Mouse (Mus musculus): ENCODE measurements around the gene Cog1. TPM values are rescaled to one million over a fixed set of nuclear protein-coding genes. Genes with fewer than 3 reads are reported as not detected.

Cog1 gene
- polyA plus RNA-seq, 1 experiment from 2014 or later = 37.6 TPM

GRCm38 (mm10) chr11:113674595-113674994 lies 25.6 kb downstream of the Cog1 start:
- no peak overlapping the region for H3K4me3 ChIP-seq
- H3K27me3 ChIP-seq = no peaks in the 10 kb centered on the region
- no peaks in the 10 kb centered on the region for H3K9me3 ChIP-seq
- H3K4me1 ChIP-seq = peaks cover 12% of the 10 kb centered on the region
- H3K4me2 ChIP-seq (replicated peaks) = no peak overlapping the region
- H3K36me3 ChIP-seq = peaks cover 41% of the 10 kb centered on the region
- H3K9ac ChIP-seq (replicated peaks) = no peak overlapping the region
- no peak for ATAC-seq (replicated peaks)
- H3K27ac ChIP-seq (replicated peaks) = no peak overlapping the region
- WGBS = 92% methylated on average over 5 of the region's 5 CpGs

GRCm38 (mm10) chr11:113676847-113677246 lies 27.9 kb downstream of the Cog1 start:
- WGBS = 48% methylated on average over 2 of the region's 2 CpGs
- Histone ChIP-seq H3K36me3 (peaks cover 36% of the 10 kb centered on the region), H3K9me3 (no peaks in the 10 kb centered on the region), H3K27me3 (no peaks in the 10 kb centered on the region), H3K27ac (replicated peaks) (no peak overlapping the region), H3K4me1 (peaks cover 27% of the 10 kb centered on the region), H3K9ac (replicated peaks) (no peak overlapping the region), H3K4me2 (replicated peaks) (no peak overlapping the region), H3K4me3 (no peak overlapping the region)
- no peak for ATAC-seq (replicated peaks)

GRCm38 (mm10) chr11:113677378-113677777 lies 28.4 kb downstream of the Cog1 start:
- no peak overlapping the region for H3K9ac ChIP-seq (replicated peaks)
- H3K36me3 ChIP-seq = peaks cover 33% of the 10 kb centered on the region
- ATAC-seq (replicated peaks) = no peak
- WGBS = 94% methylated on average over 2 of the region's 2 CpGs
- no peaks in the 10 kb centered on the region for H3K27me3 ChIP-seq
- no peak overlapping the region for H3K4me2 ChIP-seq (replicated peaks)
- no peak overlapping the region for H3K27ac ChIP-seq (replicated peaks)
- no peak overlapping the region for H3K4me3 ChIP-seq
- H3K9me3 ChIP-seq = no peaks in the 10 kb centered on the region
- peaks cover 32% of the 10 kb centered on the region for H3K4me1 ChIP-seq

GRCm38 (mm10) chr11:113678373-113678772 lies 29.4 kb downstream of the Cog1 start:
- no peaks in the 10 kb centered on the region for H3K27me3 ChIP-seq
- no peak overlapping the region for H3K9ac ChIP-seq (replicated peaks)
- H3K9me3 ChIP-seq = no peaks in the 10 kb centered on the region
- no peak for ATAC-seq (replicated peaks)
- no peak overlapping the region for H3K4me2 ChIP-seq (replicated peaks)
- peaks cover 24% of the 10 kb centered on the region for H3K36me3 ChIP-seq
- H3K4me1 ChIP-seq = peaks cover 37% of the 10 kb centered on the region
- 90% methylated on average over 8 of the region's 8 CpGs for WGBS
- no peak overlapping the region for H3K4me3 ChIP-seq
- H3K27ac ChIP-seq (replicated peaks) = no peak overlapping the region

GRCm38 (mm10) chr11:113680954-113681353 lies 32.0 kb downstream of the Cog1 start:
- no peak overlapping the region for H3K4me2 ChIP-seq (replicated peaks)
- 0 out of 2 replicates have a peak overlapping the region, but pooled peaks have one; percentile 13 for H3K9ac ChIP-seq (replicated peaks)
- 95% methylated on average over 2 of the region's 2 CpGs for WGBS
- no peak overlapping the region for H3K27ac ChIP-seq (replicated peaks)
- no peak overlapping the region for H3K4me3 ChIP-seq
- ATAC-seq (replicated peaks) = no peak
- H3K9me3 ChIP-seq = no peaks in the 10 kb centered on the region
- peaks cover 13% of the 10 kb centered on the region for H3K36me3 ChIP-seq
- no peaks in the 10 kb centered on the region for H3K27me3 ChIP-seq
- H3K4me1 ChIP-seq = peaks cover 44% of the 10 kb centered on the region

- peak overlapping the region; percentile 87 for H3K4me3 ChIP-seq
Observed at GRCm38 (mm10) chr11:113681979-113682378, 33.0 kb downstream of the Cog1 start.

GRCm38 (mm10) chr11:113682897-113683626 lies 34.1 kb downstream of the Cog1 start:
- peak overlapping the region; percentile 74 for H3K9ac ChIP-seq (replicated peaks)
- H3K4me1 ChIP-seq = peaks cover 55% of the 10 kb centered on the region
- no peaks in the 10 kb centered on the region for H3K9me3 ChIP-seq
- peak overlapping the region; percentile 92 for H3K27ac ChIP-seq (replicated peaks)
- H3K27me3 ChIP-seq = no peaks in the 10 kb centered on the region
- peak overlapping the region; percentile 98 for H3K4me2 ChIP-seq (replicated peaks)
- H3K4me3 ChIP-seq = peak overlapping the region; percentile 87
- H3K36me3 ChIP-seq = peaks cover 6% of the 10 kb centered on the region
- ATAC-seq (replicated peaks) = peak; percentile 21
- WGBS = 2% methylated on average over 38 of the region's 38 CpGs

More at GRCm38 (mm10) chr11:113681979-113682378, 33.0 kb downstream of the Cog1 start:
- Histone ChIP-seq H3K27me3 (no peaks in the 10 kb centered on the region), H3K27ac (replicated peaks) (no peak overlapping the region), H3K4me2 (replicated peaks) (peak overlapping the region; percentile 98), H3K4me1 (peaks cover 53% of the 10 kb centered on the region), H3K9ac (replicated peaks) (0 out of 2 replicates have a peak overlapping the region, but pooled peaks have one; percentile 32), H3K36me3 (peaks cover 2% of the 10 kb centered on the region), H3K9me3 (no peaks in the 10 kb centered on the region)
- no peak for ATAC-seq (replicated peaks)

GRCm38 (mm10) chr11:113683627-113683956 lies 34.6 kb downstream of the Cog1 start:
- H3K27ac ChIP-seq (replicated peaks) = peak overlapping the region; percentile 92
- H3K4me3 ChIP-seq = peak overlapping the region; percentile 87
- WGBS = under 1% methylated on average over 38 of the region's 38 CpGs
- H3K9me3 ChIP-seq = no peaks in the 10 kb centered on the region
- peaks cover 52% of the 10 kb centered on the region for H3K4me1 ChIP-seq
- peaks cover 11% of the 10 kb centered on the region for H3K36me3 ChIP-seq
- ATAC-seq (replicated peaks) = peak; percentile 81; the same call in 1 of the 2 replicates
- peak overlapping the region; percentile 98 for H3K4me2 ChIP-seq (replicated peaks)
- no peaks in the 10 kb centered on the region for H3K27me3 ChIP-seq
- H3K9ac ChIP-seq (replicated peaks) = peak overlapping the region; percentile 74

- ATAC-seq (replicated peaks) = peak; percentile 96
- Histone ChIP-seq H3K9me3 (no peaks in the 10 kb centered on the region), H3K36me3 (peaks cover 16% of the 10 kb centered on the region), H3K4me2 (replicated peaks) (peak within 1 kb of the TSS; percentile 98), H3K4me3 (peak within 1 kb of the TSS; percentile 87), H3K9ac (replicated peaks) (peak within 1 kb of the TSS; percentile 74), H3K27ac (replicated peaks) (peak within 1 kb of the TSS; percentile 92), H3K27me3 (no peaks in the 10 kb centered on the region), H3K4me1 (peaks cover 52% of the 10 kb centered on the region)
- under 1% methylated on average over 73 of the region's 73 CpGs for WGBS
Observed at GRCm38 (mm10) chr11:113683957-113684706, 35.2 kb downstream of the Cog1 start, which contains the start of the genes Fam104a and D11Wsu47e. Gene Fam104a (minus strand): TSS chr11:113684155. Gene D11Wsu47e (plus strand): TSS chr11:113684412.

GRCm38 (mm10) chr11:113684707-113685426 lies 35.9 kb downstream of the Cog1 start:
- H3K4me1 ChIP-seq = peaks cover 50% of the 10 kb centered on the region
- peak overlapping the region; percentile 74 for H3K9ac ChIP-seq (replicated peaks)
- no peaks in the 10 kb centered on the region for H3K27me3 ChIP-seq
- no peak for ATAC-seq (replicated peaks)
- 43% methylated on average over 25 of the region's 25 CpGs for WGBS
- no peaks in the 10 kb centered on the region for H3K9me3 ChIP-seq
- peaks cover 21% of the 10 kb centered on the region for H3K36me3 ChIP-seq
- H3K4me2 ChIP-seq (replicated peaks) = peak overlapping the region; percentile 98
- peak overlapping the region; percentile 87 for H3K4me3 ChIP-seq
- H3K27ac ChIP-seq (replicated peaks) = peak overlapping the region; percentile 92; the same call in 1 of the 2 replicates

- Histone ChIP-seq H3K4me2 (replicated peaks) (0 out of 2 replicates have a peak overlapping the region, but pooled peaks have one; percentile 10), H3K4me1 (peaks cover 35% of the 10 kb centered on the region), H3K27ac (replicated peaks) (0 out of 2 replicates have a peak overlapping the region, but pooled peaks have one; percentile 14), H3K9me3 (no peaks in the 10 kb centered on the region), H3K36me3 (peaks cover 32% of the 10 kb centered on the region), H3K27me3 (no peaks in the 10 kb centered on the region), H3K9ac (replicated peaks) (no peak overlapping the region; the same call in 1 of the 2 replicates), H3K4me3 (no peak overlapping the region)
- 29% methylated on average over 2 of the region's 2 CpGs for WGBS
- ATAC-seq (replicated peaks) = no peak
Observed at GRCm38 (mm10) chr11:113687031-113687430, 38.1 kb downstream of the Cog1 start.
